Mouse (Mus musculus) lung, postnatal 0 days (tissue): ENCODE data around the gene Fli1. TPM values are rescaled to one million over a fixed set of nuclear protein-coding genes. Genes with fewer than 3 reads are reported as not detected.

ENCODE experiments used
- ATAC-seq: fragments of 200-750 bp; cut with Nextera tagmentation; 2 replicates; pipeline ENCODE4 v1.8.0; 2017; ENCODE audit warnings: moderate library complexity
- DNase-seq: peaks from one replicate; pipeline ENCODE4 v3.0.0-alpha.2; 2016; ENCODE audit warnings: low spot score
- H3K27ac ChIP-seq: fragments of 300-500 bp; sonication (generic); 2 replicates; pipeline ENCODE4 v1.5.1; 2014; ENCODE audit warnings: antibody characterized with exemption, mild to moderate bottlenecking, low read length, mixed read lengths
- H3K27me3 ChIP-seq: fragments of 300-500 bp; sonication (generic); replicated peaks from 2 replicates; pipeline ENCODE4 v1.6.1; 2014; ENCODE audit warnings: low read length, mixed read lengths; ENCODE audit not compliant: insufficient read depth
- H3K36me3 ChIP-seq: fragments of 300-500 bp; sonication (generic); 2 replicates; pipeline ENCODE4 v1.6.1; 2014; ENCODE audit warnings: low read length, mixed read lengths; ENCODE audit not compliant: insufficient read depth
- H3K4me1 ChIP-seq: fragments of 300-500 bp; sonication (generic); 2 replicates; pipeline ENCODE4 v1.6.1; 2014; ENCODE audit warnings: antibody characterized with exemption, low read depth, low read length, mixed read lengths; ENCODE audit not compliant: insufficient read depth
- H3K4me2 ChIP-seq: fragments of 300-500 bp; sonication (generic); replicated peaks from 2 replicates; pipeline ENCODE4 v1.6.1; 2014; ENCODE audit warnings: low read depth, mild to moderate bottlenecking, low read length, moderate library complexity, mixed read lengths
- H3K4me3 ChIP-seq: fragments of 300-500 bp; sonication (generic); 2 replicates; pipeline ENCODE4 v1.5.1; 2014; ENCODE audit warnings: low read depth, low read length
- H3K9ac ChIP-seq: fragments of 300-500 bp; sonication (generic); replicated peaks from 2 replicates; pipeline ENCODE4 v1.6.1; 2014; ENCODE audit warnings: low read depth, mild to moderate bottlenecking
- H3K9me3 ChIP-seq: fragments of 300-500 bp; sonication (generic); 2 replicates; pipeline ENCODE4 v1.6.1; 2016; ENCODE audit warnings: low read length, mixed read lengths
- CTCF ChIP-seq: IDR thresholded peaks from 2 replicates; pipeline ENCODE4 v1.5.1; 2016; ENCODE audit warnings: antibody characterized with exemption, mild to moderate bottlenecking
- EP300 ChIP-seq: IDR thresholded peaks from 2 replicates; pipeline ENCODE4 v1.6.1; 2016; ENCODE audit warnings: antibody characterized with exemption, mild to moderate bottlenecking, control low read depth
- WGBS: fragments of 180-500 bp; shearing (Covaris S2); extraction: QIAGEN DNeasy Blood & Tissue Kit; methylation state at CpG from one replicate; pipeline ENCODE4 v1.1.7; 2014; 5-methylcytosine and 5-hydroxymethylcytosine counted together
- polyA plus RNA-seq: library from polyadenylated mRNA; unstranded; fragments of >200 nt; fragmentation: Nextera tagmentation; extraction: Ambion mirVana; gene quantifications from 2 replicates; pipeline ENCODE4 v1.2.1, GENCODE M21; 2015

Fli1 gene
- polyA plus RNA-seq, 1 experiment from 2014 or later: 21.1 TPM

GRCm38 (mm10) chr9:32443115-32443514, 99.5 kb downstream of the Fli1 start:
- H3K9me3 ChIP-seq: no peaks in the 10 kb centered on the region
- no peak for ATAC-seq
- H3K4me1 ChIP-seq: no peaks in the 10 kb centered on the region
- 0 out of 2 replicates have a peak, but pooled peaks cover 6% of the 10 kb centered on the region for H3K36me3 ChIP-seq
- no peak overlapping the region for H3K9ac ChIP-seq
- no peak overlapping the region for H3K27ac ChIP-seq
- 75% methylated on average over 3 of the region's 3 CpGs for WGBS
- H3K4me2 ChIP-seq: no peak overlapping the region
- no peak for TF ChIP-seq EP300
- no peak for TF ChIP-seq CTCF
- H3K27me3 ChIP-seq: no peaks in the 10 kb centered on the region
- DNase-seq: no peak
- H3K4me3 ChIP-seq: no peak overlapping the region

- Histone ChIP-seq H3K4me3 (no peak overlapping the region), H3K4me2 (no peak overlapping the region), H3K9ac (no peak overlapping the region), H3K9me3 (no peaks in the 10 kb centered on the region), H3K27ac (no peak overlapping the region), H3K4me1 (no peaks in the 10 kb centered on the region), H3K27me3 (no peaks in the 10 kb centered on the region), H3K36me3 (0 out of 2 replicates have a peak, but pooled peaks cover 7% of the 10 kb centered on the region)
- no peak for TF ChIP-seq EP300
- no peak for TF ChIP-seq CTCF
- no peak for ATAC-seq
- WGBS: 60% methylated on average over 19 of the region's 19 CpGs
- no peak for DNase-seq
Observed at GRCm38 (mm10) chr9:32434241-32435213, 108.1 kb downstream of the Fli1 start.

GRCm38 (mm10) chr9:32431061-32431460, 111.6 kb downstream of the Fli1 start:
- Histone ChIP-seq H3K9ac (no peak overlapping the region), H3K4me3 (no peak overlapping the region), H3K4me1 (no peaks in the 10 kb centered on the region), H3K36me3 (0 out of 2 replicates have a peak, but pooled peaks cover 7% of the 10 kb centered on the region), H3K4me2 (no peak overlapping the region), H3K27ac (no peak overlapping the region), H3K9me3 (no peaks in the 10 kb centered on the region), H3K27me3 (no peaks in the 10 kb centered on the region)
- TF ChIP-seq EP300: no peak
- no peak for TF ChIP-seq CTCF
- no peak for DNase-seq
- WGBS: 80% methylated on average over 3 of the region's 3 CpGs
- no peak for ATAC-seq

- no peak for DNase-seq
Observed at GRCm38 (mm10) chr9:32425321-32425720, 117.3 kb downstream of the Fli1 start.

GRCm38 (mm10) chr9:32420711-32421110, 122.0 kb downstream of the Fli1 start:
- ATAC-seq: no peak
- no peak overlapping the region for H3K27ac ChIP-seq

More at GRCm38 (mm10) chr9:32425321-32425720, 117.3 kb downstream of the Fli1 start:
- no peak for TF ChIP-seq CTCF
- TF ChIP-seq EP300: no peak
- no peaks in the 10 kb centered on the region for H3K36me3 ChIP-seq
- H3K4me1 ChIP-seq: no peaks in the 10 kb centered on the region
- H3K9ac ChIP-seq: no peak overlapping the region
- 76% methylated on average over 7 of the region's 7 CpGs for WGBS
- ATAC-seq: no peak
- H3K4me2 ChIP-seq: no peak overlapping the region
- no peak overlapping the region for H3K27ac ChIP-seq
- no peak overlapping the region for H3K4me3 ChIP-seq
- no peaks in the 10 kb centered on the region for H3K27me3 ChIP-seq
- H3K9me3 ChIP-seq: no peaks in the 10 kb centered on the region

DNA sequence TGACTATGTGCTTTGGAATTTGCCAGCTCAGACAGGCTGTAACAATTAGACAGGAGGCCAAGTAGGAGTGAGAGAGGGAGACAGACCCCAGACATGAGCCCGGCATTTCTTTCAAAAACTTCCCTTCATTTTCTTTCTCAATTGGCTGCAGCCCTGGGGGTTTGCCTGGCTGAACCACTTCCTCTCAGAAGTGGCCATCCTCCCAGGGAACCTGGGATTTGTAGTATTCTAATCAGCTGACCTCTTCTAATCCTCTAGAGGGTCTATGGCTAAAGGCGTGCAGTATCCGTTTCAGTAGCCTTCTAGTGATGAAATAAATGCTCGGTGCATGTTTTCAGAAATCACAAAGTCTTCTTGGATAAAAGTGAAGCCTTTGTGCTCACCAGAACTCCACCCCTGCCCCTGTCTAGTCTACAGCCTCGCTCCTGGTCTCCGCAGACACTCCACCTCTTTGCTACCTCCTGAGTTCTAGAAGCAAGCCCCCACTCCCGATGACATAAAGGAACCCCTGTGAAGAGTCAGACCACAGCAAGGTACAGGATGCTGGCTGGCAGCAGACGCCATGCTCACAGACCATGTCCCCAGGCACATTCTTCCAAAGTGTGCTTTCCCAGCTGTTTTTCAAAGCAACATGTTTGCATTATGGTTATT, 125.1 kb downstream of the Fli1 start:
- Histone ChIP-seq H3K36me3 (no peaks in the 10 kb centered on the region), H3K4me3 (no peak overlapping the region), H3K27ac (no peak overlapping the region), H3K27me3 (no peaks in the 10 kb centered on the region), H3K9me3 (no peaks in the 10 kb centered on the region), H3K4me1 (no peaks in the 10 kb centered on the region), H3K9ac (no peak overlapping the region), H3K4me2 (no peak overlapping the region)
- WGBS: 47% methylated on average over 8 of the region's 8 CpGs
- ATAC-seq (no peak), DNase-seq (no peak)
- no peak for TF ChIP-seq CTCF

More at GRCm38 (mm10) chr9:32420711-32421110, 122.0 kb downstream of the Fli1 start:
- Histone ChIP-seq H3K9me3 (no peaks in the 10 kb centered on the region), H3K9ac (no peak overlapping the region), H3K36me3 (no peaks in the 10 kb centered on the region), H3K27me3 (no peaks in the 10 kb centered on the region), H3K4me2 (no peak overlapping the region), H3K4me1 (no peaks in the 10 kb centered on the region), H3K4me3 (no peak overlapping the region)
- TF ChIP-seq CTCF (peak; percentile 11; the same call in 1 of the 2 replicates), EP300 (no peak)
- DNase-seq: no peak
